Mouse (Mus musculus) CD4-positive, CD25-positive, alpha-beta regulatory T cell, adult 4 months (primary cell): ENCODE measurements around the gene Retreg3. TPM values are rescaled to one million over a fixed set of nuclear protein-coding genes. Genes with fewer than 3 reads are reported as not detected.

Source experiments
- ATAC-seq: one replicate; pipeline ENCODE4 v1.8.0; 2017
- polyA plus RNA-seq, 2 experiments: library from polyadenylated mRNA; unstranded; fragments of 100-300 nt; shearing (Covaris generic); gene quantifications; one replicate each; pipeline ENCODE4 v1.2.1; 2017

The Retreg3 gene
- polyA plus RNA-seq, 2 experiments from 2014 or later = 16.1 to 27.9 TPM

GRCm38 (mm10) chr11:101112186-101112585, 7.5 kb downstream of the Retreg3 start:
- no peak for ATAC-seq

- no peak for ATAC-seq
These were observed 8.5 kb downstream of the Retreg3 start for GRCm38 (mm10) chr11:101111178-101111577.

GRCm38 (mm10) chr11:101110708-101111107, 9.0 kb downstream of the Retreg3 start:
- no peak for ATAC-seq

- no peak for ATAC-seq
These were observed 10.3 kb downstream of the Retreg3 start for GRCm38 (mm10) chr11:101109351-101109750.

GRCm38 (mm10) chr11:101103011-101103410, 16.7 kb downstream of the Retreg3 start:
- no peak for ATAC-seq

- ATAC-seq = no peak
These were observed 21.5 kb downstream of the Retreg3 start for GRCm38 (mm10) chr11:101098231-101098630.

GRCm38 (mm10) chr11:101095314-101096024, 24.2 kb downstream of the Retreg3 start, which contains the start of gene Psmc3ip:
Gene Psmc3ip (minus strand): TSS chr11:101095436.
- peak; percentile 96 for ATAC-seq

- peak; percentile 26 for ATAC-seq
These were observed 24.8 kb downstream of the Retreg3 start for GRCm38 (mm10) chr11:101094930-101095313.

- no peak for ATAC-seq
These were observed 29.8 kb downstream of the Retreg3 start for GRCm38 (mm10) chr11:101089931-101090330.

- ATAC-seq = no peak
These were observed 32.0 kb downstream of the Retreg3 start for GRCm38 (mm10) chr11:101087682-101088055.

GRCm38 (mm10) chr11:101086756-101087681, 32.7 kb downstream of the Retreg3 start, which contains the start of gene Mlx:
Gene Mlx (plus strand): TSS chr11:101087277.
- peak; percentile 85 for ATAC-seq

- ATAC-seq = no peak
These were observed 33.4 kb downstream of the Retreg3 start for GRCm38 (mm10) chr11:101086323-101086674.

GRCm38 (mm10) chr11:101085617-101086322, 33.9 kb downstream of the Retreg3 start:
- ATAC-seq = no peak

GRCm38 (mm10) chr11:101084811-101085210, 34.9 kb downstream of the Retreg3 start:
- ATAC-seq = no peak

GRCm38 (mm10) chr11:101084246-101084645, 35.4 kb downstream of the Retreg3 start:
- no peak for ATAC-seq

GRCm38 (mm10) chr11:101083083-101083697, 36.5 kb downstream of the Retreg3 start:
- no peak for ATAC-seq

GRCm38 (mm10) chr11:101082208-101083082, 37.2 kb downstream of the Retreg3 start, which contains the start of gene Coasy:
Gene Coasy (plus strand): TSS chr11:101082565.
- peak; percentile 84 for ATAC-seq

- no peak for ATAC-seq
These were observed 38.0 kb downstream of the Retreg3 start for GRCm38 (mm10) chr11:101081659-101082058.

- no peak for ATAC-seq
These were observed 39.3 kb downstream of the Retreg3 start for GRCm38 (mm10) chr11:101080421-101080820.

- no peak for ATAC-seq
These were observed 39.9 kb downstream of the Retreg3 start for GRCm38 (mm10) chr11:101079746-101080145.

- no peak for ATAC-seq
These were observed 41.6 kb downstream of the Retreg3 start, which contains the start of gene Hsd17b1 for GRCm38 (mm10) chr11:101078121-101078520. Gene Hsd17b1 (plus strand): TSS chr11:101078411.
